Mouse (Mus musculus) neural tube, embryonic 15.5 days (tissue): ENCODE measurements around the gene Pcbd2. TPM values are rescaled to one million over a fixed set of nuclear protein-coding genes. Genes with fewer than 3 reads are reported as not detected.

Experiments used
- polyA plus RNA-seq: library from polyadenylated mRNA; unstranded; fragments of >200 nt; fragmentation: Nextera tagmentation; extraction: Ambion mirVana; gene quantifications from 2 replicates; pipeline ENCODE4 v1.2.1, GENCODE M21; 2015

Pcbd2 gene
- polyA plus RNA-seq, 1 experiment from 2014 or later = 21.7 TPM

Other genes with a start within 250 kb of the Pcbd2 start
- gene Dbn1, start 239.3 kb upstream of the Pcbd2 start, polyA plus RNA-seq = 389 and 450 TPM in 2 replicates
- gene Pdlim7, start 213.7 kb upstream of the Pcbd2 start, polyA plus RNA-seq = 169 and 176 TPM in 2 replicates
- gene Dok3, start 198.1 kb upstream of the Pcbd2 start, polyA plus RNA-seq = 4.2 and 4.6 TPM in 2 replicates
- 48.8 and 53.1 TPM in 2 replicates for gene Ddx41, start 190.7 kb upstream of the Pcbd2 start, polyA plus RNA-seq
- 43.0 and 46.4 TPM in 2 replicates for gene Fam193b, start 156.2 kb upstream of the Pcbd2 start, polyA plus RNA-seq
- 110 and 121 TPM in 2 replicates for gene Tmed9, start 153.6 kb upstream of the Pcbd2 start, polyA plus RNA-seq
- gene B4galt7, start 127.5 kb upstream of the Pcbd2 start, polyA plus RNA-seq = 45.5 and 48.3 TPM in 2 replicates
- gene Caml, start 104.4 kb upstream of the Pcbd2 start, polyA plus RNA-seq = 102 and 117 TPM in 2 replicates
- 22.0 and 25.5 TPM in 2 replicates for gene Ddx46, start 92.3 kb upstream of the Pcbd2 start, polyA plus RNA-seq
- gene B230219D22Rik, start 34.2 kb upstream of the Pcbd2 start, polyA plus RNA-seq = 71.9 and 73.0 TPM in 2 replicates
- 140 and 149 TPM in 2 replicates for gene Txndc15, start 12.7 kb upstream of the Pcbd2 start, polyA plus RNA-seq
- gene Catsper3, start 57.2 kb downstream of the Pcbd2 start, polyA plus RNA-seq = 0.26 TPM in 1 of 2 replicates, not detected in the other
- gene Pitx1, start 108.8 kb downstream of the Pcbd2 start, polyA plus RNA-seq = 0.29 TPM in 1 of 2 replicates, not detected in the other